Mouse (Mus musculus): Measurements from ENCODE around the gene Ttll3. TPM values are rescaled to one million over a fixed set of nuclear protein-coding genes. Genes with fewer than 3 reads are reported as not detected.
A peak's percentile ranks its signal among the peaks of the same experiment; 100 is the strongest.

Ttll3 gene
- polyA plus RNA-seq, 1 experiment from 2014 or later: 1.4 TPM

DNA sequence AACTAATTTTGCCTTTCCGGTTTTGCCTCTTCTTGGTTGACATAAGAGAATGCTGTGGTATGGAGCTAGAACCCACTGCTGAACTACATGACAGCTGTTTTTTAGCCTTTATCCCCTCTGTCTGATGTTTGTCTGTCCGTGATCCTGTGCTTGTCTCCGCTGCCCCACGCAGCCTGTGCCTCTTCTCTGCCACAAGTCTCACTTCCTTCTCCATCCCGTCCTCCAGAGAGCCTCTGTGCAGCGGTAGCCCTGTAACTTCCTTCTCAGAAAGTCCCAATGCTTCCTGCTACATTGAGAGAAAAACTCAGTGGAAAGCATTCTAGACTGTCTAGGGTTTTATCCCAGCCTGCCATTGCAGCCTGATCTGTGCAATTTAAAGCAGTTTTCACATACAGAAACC lies 9.8 kb upstream of the Ttll3 start:
- Histone ChIP-seq H3K4me2 (peak overlapping the region; percentile 85), H3K9ac (0 out of 2 replicates have a peak overlapping the region, but pooled peaks have one; percentile 16), H3K9me3 (replicated peaks) (no peaks in the 10 kb centered on the region), H3K27me3 (no peaks in the 10 kb centered on the region), H3K27ac (no peak overlapping the region), H3K36me3 (peaks cover 43% of the 10 kb centered on the region), H3K4me1 (replicated peaks) (peaks cover 21% of the 10 kb centered on the region), H3K4me3 (peak overlapping the region; percentile 98)
- WGBS: 69% methylated on average over 6 of the region's 6 CpGs
- ATAC-seq (replicated peaks; ENCODE audit: insufficient number of reproducible peaks, insufficient read depth, low FRiP score, low read depth): no peak

DNA sequence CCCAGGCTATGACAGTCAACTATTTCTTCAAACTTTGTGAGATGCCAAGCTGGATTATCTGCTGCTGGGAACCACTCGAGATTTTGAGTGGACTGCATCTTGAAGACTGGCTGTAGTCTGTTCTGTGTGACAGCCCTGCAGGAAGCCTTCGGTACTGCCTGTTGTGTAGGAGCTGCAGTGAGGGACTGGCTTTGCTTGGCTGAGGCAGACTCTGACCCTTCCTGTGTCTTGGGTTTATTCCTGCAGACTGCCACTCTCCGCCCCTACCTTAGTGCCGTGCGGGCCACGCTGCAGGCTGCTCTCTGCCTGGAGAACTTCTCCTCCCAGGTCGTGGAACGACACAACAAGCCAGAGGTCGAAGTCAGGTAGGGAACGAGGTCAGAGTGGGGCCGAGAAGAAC lies 8.6 kb upstream of the Ttll3 start:
- H3K9ac ChIP-seq: no peak overlapping the region
- no peaks in the 10 kb centered on the region for H3K9me3 ChIP-seq (replicated peaks)
- H3K36me3 ChIP-seq: peaks cover 49% of the 10 kb centered on the region
- H3K4me2 ChIP-seq: no peak overlapping the region
- H3K27ac ChIP-seq: no peak overlapping the region
- H3K4me1 ChIP-seq (replicated peaks): peaks cover 21% of the 10 kb centered on the region
- 94% methylated on average over 11 of the region's 11 CpGs for WGBS
- no peak overlapping the region for H3K4me3 ChIP-seq
- no peak for ATAC-seq (replicated peaks; ENCODE audit: insufficient number of reproducible peaks, insufficient read depth, low FRiP score, low read depth)
- H3K27me3 ChIP-seq: no peaks in the 10 kb centered on the region

DNA sequence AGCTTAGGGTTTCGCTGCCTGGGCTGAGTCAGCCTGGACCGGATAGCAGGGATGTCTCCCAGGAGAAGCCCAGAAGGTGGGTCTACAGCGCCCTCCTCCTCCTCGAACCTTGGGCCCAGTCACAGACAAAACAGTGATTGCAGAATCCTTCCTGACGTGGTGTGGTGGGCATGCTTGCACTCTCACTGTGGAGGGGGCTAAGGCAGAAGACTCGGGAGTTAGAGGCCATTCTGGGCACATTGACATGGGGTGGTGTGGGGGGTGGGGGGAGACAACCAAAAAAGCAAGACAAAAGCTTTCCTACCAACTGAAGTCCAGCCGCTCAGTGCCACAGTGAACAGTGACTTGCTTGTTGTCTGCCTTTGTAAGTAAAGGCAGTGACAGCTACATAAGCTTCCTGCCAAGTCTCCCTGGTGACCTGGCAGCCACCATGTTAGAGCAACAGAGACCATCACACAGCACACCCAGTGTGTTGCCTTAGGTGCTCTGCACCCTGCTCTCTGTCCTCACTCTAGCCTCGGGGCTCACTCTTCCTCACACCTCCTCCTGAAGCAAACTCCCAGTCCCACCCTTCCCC lies 4.6 kb upstream of the Ttll3 start:
- 88% methylated on average over 8 of the region's 8 CpGs for WGBS
- Histone ChIP-seq H3K36me3 (peaks cover 88% of the 10 kb centered on the region), H3K4me1 (replicated peaks) (peaks cover 3% of the 10 kb centered on the region), H3K4me2 (no peak overlapping the region), H3K9me3 (replicated peaks) (no peaks in the 10 kb centered on the region), H3K4me3 (no peak overlapping the region), H3K27ac (no peak overlapping the region), H3K9ac (no peak overlapping the region), H3K27me3 (no peaks in the 10 kb centered on the region)
- no peak for ATAC-seq (replicated peaks; ENCODE audit: insufficient number of reproducible peaks, insufficient read depth, low FRiP score, low read depth)

DNA sequence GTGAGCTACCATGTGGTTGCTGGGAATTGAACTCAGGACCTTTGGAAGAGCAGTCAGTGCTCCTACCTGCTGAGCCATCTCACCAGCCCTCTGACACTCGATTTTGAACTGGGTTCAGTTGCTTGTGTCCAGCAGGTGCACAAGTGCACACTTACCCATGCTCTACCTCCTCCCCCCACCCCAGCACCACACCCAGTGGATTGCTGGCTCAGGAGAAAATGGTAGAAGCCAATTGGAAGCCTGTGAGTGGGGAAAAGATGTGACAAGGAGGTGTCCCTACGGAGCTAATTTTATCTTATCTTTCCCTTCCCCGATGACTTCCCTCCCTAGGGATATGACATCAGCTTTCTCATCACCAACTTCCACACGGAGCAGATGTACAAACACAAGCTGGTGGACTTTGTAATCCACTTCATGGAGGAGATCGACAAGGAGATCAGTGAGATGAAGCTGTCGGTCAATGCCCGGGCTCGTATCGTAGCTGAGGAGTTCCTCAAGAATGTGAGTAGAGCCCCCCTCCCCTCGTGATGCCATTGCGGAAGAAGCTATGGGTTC lies 3.8 kb upstream of the Ttll3 start:
- 63% methylated on average over 11 of the region's 11 CpGs for WGBS
- Histone ChIP-seq H3K4me1 (replicated peaks) (no peaks in the 10 kb centered on the region; the same call in 1 of the 2 replicates), H3K9me3 (replicated peaks) (no peaks in the 10 kb centered on the region), H3K4me2 (no peak overlapping the region), H3K9ac (no peak overlapping the region), H3K4me3 (no peak overlapping the region), H3K27me3 (no peaks in the 10 kb centered on the region), H3K27ac (no peak overlapping the region), H3K36me3 (peaks cover 96% of the 10 kb centered on the region)
- ATAC-seq (replicated peaks; ENCODE audit: insufficient number of reproducible peaks, insufficient read depth, low FRiP score, low read depth): no peak

GRCm38 (mm10) chr6:113386025-113386424 lies 3.0 kb upstream of the Ttll3 start:
- Histone ChIP-seq H3K9ac (no peak overlapping the region), H3K4me2 (no peak overlapping the region), H3K9me3 (replicated peaks) (no peaks in the 10 kb centered on the region), H3K4me3 (no peak overlapping the region), H3K27ac (no peak overlapping the region), H3K4me1 (replicated peaks) (no peaks in the 10 kb centered on the region; the same call in 1 of the 2 replicates), H3K36me3 (peaks cover 93% of the 10 kb centered on the region), H3K27me3 (no peaks in the 10 kb centered on the region)
- no peak for ATAC-seq (replicated peaks; ENCODE audit: insufficient number of reproducible peaks, insufficient read depth, low FRiP score, low read depth)
- 85% methylated on average over 3 of the region's 3 CpGs for WGBS

GRCm38 (mm10) chr6:113390715-113391114 lies 1.7 kb downstream of the Ttll3 start:
- no peak overlapping the region for H3K4me3 ChIP-seq
- no peak for ATAC-seq (replicated peaks; ENCODE audit: insufficient number of reproducible peaks, insufficient read depth, low FRiP score, low read depth)
- peaks cover 48% of the 10 kb centered on the region for H3K36me3 ChIP-seq

GRCm38 (mm10) chr6:113392015-113392386 lies 2.9 kb downstream of the Ttll3 start:
- H3K4me3 ChIP-seq: peak overlapping the region; percentile 55
- H3K4me2 ChIP-seq: peak overlapping the region; percentile 88
- H3K9me3 ChIP-seq (replicated peaks): no peaks in the 10 kb centered on the region
- ATAC-seq (replicated peaks; ENCODE audit: insufficient number of reproducible peaks, insufficient read depth, low FRiP score, low read depth): no peak
- H3K9ac ChIP-seq: peak overlapping the region; percentile 55
- H3K27ac ChIP-seq: no peak overlapping the region
- H3K27me3 ChIP-seq: no peaks in the 10 kb centered on the region
- H3K4me1 ChIP-seq (replicated peaks): peaks cover 15% of the 10 kb centered on the region
- 23% methylated on average over 10 of the region's 10 CpGs for WGBS
- H3K36me3 ChIP-seq: peaks cover 35% of the 10 kb centered on the region

More at GRCm38 (mm10) chr6:113390715-113391114, 1.7 kb downstream of the Ttll3 start:
- no peak overlapping the region for H3K4me2 ChIP-seq
- no peaks in the 10 kb centered on the region for H3K27me3 ChIP-seq
- H3K27ac ChIP-seq: no peak overlapping the region
- peaks cover 15% of the 10 kb centered on the region for H3K4me1 ChIP-seq (replicated peaks)
- WGBS: 84% methylated on average over 3 of the region's 3 CpGs
- no peaks in the 10 kb centered on the region for H3K9me3 ChIP-seq (replicated peaks)
- no peak overlapping the region for H3K9ac ChIP-seq

DNA sequence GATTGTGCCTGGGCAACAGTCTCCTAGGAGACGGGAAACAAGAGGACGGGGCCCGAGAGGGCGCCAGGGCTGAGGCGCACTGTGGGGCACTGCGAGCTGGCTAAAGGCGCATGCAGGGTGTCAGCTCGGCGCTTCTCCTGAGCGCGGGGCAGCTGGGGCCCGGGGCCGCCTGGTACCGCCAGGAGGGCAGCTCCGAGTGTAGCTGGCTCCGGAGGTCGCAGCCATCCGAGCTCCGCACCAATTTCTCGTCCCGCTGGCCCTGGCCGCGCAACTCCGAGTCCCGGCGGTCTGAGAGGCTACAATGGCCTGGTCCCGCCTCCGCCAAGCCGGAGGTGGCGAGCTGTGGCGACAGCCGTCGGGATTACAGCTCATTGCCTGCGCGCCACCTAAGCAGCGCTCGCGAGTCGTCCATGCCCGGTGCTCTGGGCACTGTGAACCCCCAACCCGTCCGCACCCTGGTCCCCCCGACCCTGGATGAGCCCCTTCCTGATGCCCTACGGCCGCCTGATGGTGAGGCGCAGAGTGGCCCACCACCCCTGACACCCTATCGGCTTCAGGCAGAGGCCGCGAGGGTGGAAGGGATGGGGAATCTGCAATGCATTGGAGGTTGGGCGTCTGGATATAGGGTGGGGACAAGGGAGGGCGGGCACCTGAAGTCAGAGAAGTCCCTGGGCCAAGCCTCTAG lies 3.5 kb downstream of the Ttll3 start:
- peaks cover 30% of the 10 kb centered on the region for H3K36me3 ChIP-seq
- H3K9me3 ChIP-seq (replicated peaks): no peaks in the 10 kb centered on the region
- peak overlapping the region; percentile 88 for H3K4me2 ChIP-seq
- no peak overlapping the region for H3K27ac ChIP-seq
- 4% methylated on average over 51 of the region's 51 CpGs for WGBS
- peak overlapping the region; percentile 55 for H3K9ac ChIP-seq
- no peaks in the 10 kb centered on the region for H3K27me3 ChIP-seq
- peak overlapping the region; percentile 55 for H3K4me3 ChIP-seq
- H3K4me1 ChIP-seq (replicated peaks): peaks cover 15% of the 10 kb centered on the region
- peak; percentile 79 for ATAC-seq (replicated peaks; ENCODE audit: insufficient number of reproducible peaks, insufficient read depth, low FRiP score, low read depth)

- no peak overlapping the region for H3K4me3 ChIP-seq
- peaks cover 16% of the 10 kb centered on the region for H3K36me3 ChIP-seq
- H3K9ac ChIP-seq: no peak overlapping the region
- no peaks in the 10 kb centered on the region for H3K9me3 ChIP-seq (replicated peaks)
- ATAC-seq (replicated peaks; ENCODE audit: insufficient number of reproducible peaks, insufficient read depth, low FRiP score, low read depth): no peak
- no peak overlapping the region for H3K27ac ChIP-seq
- no peak overlapping the region for H3K4me2 ChIP-seq
- H3K27me3 ChIP-seq: no peaks in the 10 kb centered on the region
- 77% methylated on average over 6 of the region's 6 CpGs for WGBS
- H3K4me1 ChIP-seq (replicated peaks): peaks cover 15% of the 10 kb centered on the region
Measured at GRCm38 (mm10) chr6:113393951-113394350, 4.9 kb downstream of the Ttll3 start.

GRCm38 (mm10) chr6:113394811-113395210 lies 5.8 kb downstream of the Ttll3 start:
- no peaks in the 10 kb centered on the region for H3K27me3 ChIP-seq
- no peak overlapping the region for H3K4me2 ChIP-seq
- peaks cover 8% of the 10 kb centered on the region for H3K36me3 ChIP-seq
- H3K4me1 ChIP-seq (replicated peaks): peaks cover 15% of the 10 kb centered on the region
- no peaks in the 10 kb centered on the region for H3K9me3 ChIP-seq (replicated peaks)
- 91% methylated on average over 11 of the region's 11 CpGs for WGBS
- no peak overlapping the region for H3K9ac ChIP-seq
- no peak overlapping the region for H3K27ac ChIP-seq
- ATAC-seq (replicated peaks; ENCODE audit: insufficient number of reproducible peaks, insufficient read depth, low FRiP score, low read depth): no peak
- no peak overlapping the region for H3K4me3 ChIP-seq

- WGBS: 95% methylated on average over 6 of the region's 6 CpGs
- no peaks in the 10 kb centered on the region for H3K9me3 ChIP-seq (replicated peaks)
- no peak for ATAC-seq (replicated peaks; ENCODE audit: insufficient number of reproducible peaks, insufficient read depth, low FRiP score, low read depth)
Measured at GRCm38 (mm10) chr6:113395501-113395900, 6.4 kb downstream of the Ttll3 start.

More at GRCm38 (mm10) chr6:113395501-113395900, 6.4 kb downstream of the Ttll3 start:
- H3K27me3 ChIP-seq: no peaks in the 10 kb centered on the region
- no peak overlapping the region for H3K27ac ChIP-seq
- peaks cover 15% of the 10 kb centered on the region for H3K4me1 ChIP-seq (replicated peaks)
- no peak overlapping the region for H3K9ac ChIP-seq
- H3K4me2 ChIP-seq: no peak overlapping the region
- peaks cover 1% of the 10 kb centered on the region; the same call in 1 of the 2 replicates for H3K36me3 ChIP-seq
- H3K4me3 ChIP-seq: no peak overlapping the region

Data from heart, embryonic 15.5 days (tissue).